Mouse (Mus musculus): ENCODE results near the gene Cdh4. TPM values are rescaled to one million over a fixed set of nuclear protein-coding genes. Genes with fewer than 3 reads are reported as not detected.

Cdh4 gene
- polyA plus RNA-seq, 1 experiment from 2014 or later: 29.8 TPM

DNA sequence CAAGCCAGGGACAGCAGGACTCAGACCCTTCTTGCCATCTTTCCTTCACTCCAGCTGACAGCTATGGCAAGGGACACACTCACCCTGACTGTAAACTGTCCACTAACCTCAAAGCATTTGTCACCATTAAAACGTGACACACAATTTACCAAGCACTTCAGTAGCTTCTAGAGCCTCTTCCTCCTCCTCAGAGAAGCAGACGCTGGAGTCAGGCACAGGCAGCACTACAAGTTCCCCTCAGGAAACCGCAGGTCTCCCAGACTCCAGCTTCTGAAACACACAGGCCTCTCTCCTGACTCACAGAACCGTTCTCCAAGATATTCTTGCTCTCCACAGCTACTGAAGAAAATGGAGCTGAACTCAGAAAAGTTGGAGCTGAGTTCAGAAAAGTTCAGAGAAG, 494.9 kb downstream of the Cdh4 start:
- 86% methylated on average over 4 of the region's 4 CpGs for WGBS
- Histone ChIP-seq H3K27me3 (ENCODE audit: control insufficient read depth, insufficient read depth, low read length) (no peaks in the 10 kb centered on the region), H3K9ac (replicated peaks; ENCODE audit: low read depth, low read length) (no peak overlapping the region), H3K4me3 (ENCODE audit: low read depth, low read length) (no peak overlapping the region), H3K36me3 (ENCODE audit: control insufficient read depth, insufficient read depth, low read length) (peaks cover 10% of the 10 kb centered on the region), H3K4me1 (ENCODE audit: control insufficient read depth, insufficient read depth, low read length) (no peaks in the 10 kb centered on the region), H3K9me3 (ENCODE audit: control insufficient read depth, low read length) (no peaks in the 10 kb centered on the region), H3K4me2 (ENCODE audit: low read depth, low read length) (no peak overlapping the region), H3K27ac (ENCODE audit: low read depth, low read length) (no peak overlapping the region)
- ATAC-seq (ENCODE audit: low read depth): no peak

- no peak overlapping the region for H3K4me3 ChIP-seq (ENCODE audit: low read depth, low read length)
- no peak for ATAC-seq (ENCODE audit: low read depth)
- WGBS: 85% methylated on average over 1 of the region's 1 CpGs
- H3K36me3 ChIP-seq (ENCODE audit: control insufficient read depth, insufficient read depth, low read length): no peaks in the 10 kb centered on the region
- no peak overlapping the region for H3K27ac ChIP-seq (ENCODE audit: low read depth, low read length)
- no peaks in the 10 kb centered on the region for H3K9me3 ChIP-seq (ENCODE audit: control insufficient read depth, low read length)
- H3K9ac ChIP-seq (replicated peaks; ENCODE audit: low read depth, low read length): no peak overlapping the region
- H3K4me1 ChIP-seq (ENCODE audit: control insufficient read depth, insufficient read depth, low read length): no peaks in the 10 kb centered on the region; the same call in 1 of the 2 replicates
- no peak overlapping the region for H3K4me2 ChIP-seq (ENCODE audit: low read depth, low read length)
- H3K27me3 ChIP-seq (ENCODE audit: control insufficient read depth, insufficient read depth, low read length): no peaks in the 10 kb centered on the region
Measured at GRCm38 (mm10) chr2:179941696-179942095, 499.5 kb downstream of the Cdh4 start.

DNA sequence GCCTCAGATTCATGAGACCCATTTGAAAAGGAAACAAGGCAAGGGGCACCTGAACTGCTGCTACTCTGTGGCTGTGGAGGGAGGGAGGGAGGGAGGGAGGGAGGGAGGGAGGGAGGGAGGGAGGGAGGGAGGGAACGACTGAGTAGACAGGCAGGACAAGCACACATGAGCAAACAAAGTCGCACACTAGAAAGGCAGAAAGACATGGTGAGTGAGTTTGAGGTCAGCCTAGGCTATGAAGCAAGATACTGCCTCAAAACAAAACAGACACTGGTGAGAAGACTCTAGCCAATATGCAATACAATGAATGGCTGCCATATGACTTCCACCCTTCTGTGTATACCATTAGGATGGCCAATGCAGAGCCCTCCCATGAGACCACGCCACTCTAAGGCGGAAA, 502.8 kb downstream of the Cdh4 start:
- no peaks in the 10 kb centered on the region for H3K36me3 ChIP-seq (ENCODE audit: control insufficient read depth, insufficient read depth, low read length)
- ATAC-seq (ENCODE audit: low read depth): no peak; the same call in 1 of the 2 replicates
- H3K27me3 ChIP-seq (ENCODE audit: control insufficient read depth, insufficient read depth, low read length): no peaks in the 10 kb centered on the region
- WGBS: 44% methylated on average over 4 of the region's 4 CpGs
- H3K4me2 ChIP-seq (ENCODE audit: low read depth, low read length): no peak overlapping the region
- H3K9me3 ChIP-seq (ENCODE audit: control insufficient read depth, low read length): no peaks in the 10 kb centered on the region
- no peak overlapping the region for H3K27ac ChIP-seq (ENCODE audit: low read depth, low read length)
- no peak overlapping the region for H3K9ac ChIP-seq (replicated peaks; ENCODE audit: low read depth, low read length)
- H3K4me1 ChIP-seq (ENCODE audit: control insufficient read depth, insufficient read depth, low read length): peaks cover 2% of the 10 kb centered on the region; the same call in 1 of the 2 replicates
- no peak overlapping the region for H3K4me3 ChIP-seq (ENCODE audit: low read depth, low read length)

GRCm38 (mm10) chr2:179946496-179946895, 504.3 kb downstream of the Cdh4 start:
- no peak for ATAC-seq (ENCODE audit: low read depth)
- Histone ChIP-seq H3K36me3 (ENCODE audit: control insufficient read depth, insufficient read depth, low read length) (no peaks in the 10 kb centered on the region), H3K4me3 (ENCODE audit: low read depth, low read length) (no peak overlapping the region), H3K27ac (ENCODE audit: low read depth, low read length) (no peak overlapping the region), H3K4me2 (ENCODE audit: low read depth, low read length) (no peak overlapping the region), H3K9me3 (ENCODE audit: control insufficient read depth, low read length) (no peaks in the 10 kb centered on the region), H3K9ac (replicated peaks; ENCODE audit: low read depth, low read length) (no peak overlapping the region), H3K27me3 (ENCODE audit: control insufficient read depth, insufficient read depth, low read length) (no peaks in the 10 kb centered on the region), H3K4me1 (ENCODE audit: control insufficient read depth, insufficient read depth, low read length) (peaks cover 2% of the 10 kb centered on the region; the same call in 1 of the 2 replicates)
- WGBS: 87% methylated on average over 6 of the region's 6 CpGs

DNA sequence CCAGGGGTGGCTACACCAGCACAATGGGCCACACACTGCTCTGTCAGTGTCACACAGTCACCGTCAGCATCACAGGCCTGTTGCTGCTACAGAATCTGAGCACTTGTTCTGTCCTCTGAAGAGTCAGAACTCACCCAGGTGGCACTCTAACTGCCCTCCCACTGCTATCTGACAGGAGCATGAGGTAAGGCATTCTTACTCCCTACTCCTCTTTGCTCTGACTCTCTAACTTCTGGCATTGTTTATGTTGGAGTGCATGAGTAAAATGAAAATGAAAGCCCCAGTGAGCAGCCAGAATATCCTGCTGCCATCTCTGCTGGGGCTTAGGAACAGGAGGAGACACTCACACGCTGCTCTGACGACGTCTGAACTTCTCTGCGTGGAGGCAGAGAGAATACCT, 505.4 kb downstream of the Cdh4 start:
- Histone ChIP-seq H3K9ac (replicated peaks; ENCODE audit: low read depth, low read length) (no peak overlapping the region), H3K4me2 (ENCODE audit: low read depth, low read length) (no peak overlapping the region), H3K36me3 (ENCODE audit: control insufficient read depth, insufficient read depth, low read length) (no peaks in the 10 kb centered on the region), H3K9me3 (ENCODE audit: control insufficient read depth, low read length) (no peaks in the 10 kb centered on the region), H3K4me3 (ENCODE audit: low read depth, low read length) (no peak overlapping the region), H3K27ac (ENCODE audit: low read depth, low read length) (no peak overlapping the region), H3K27me3 (ENCODE audit: control insufficient read depth, insufficient read depth, low read length) (no peaks in the 10 kb centered on the region), H3K4me1 (ENCODE audit: control insufficient read depth, insufficient read depth, low read length) (peaks cover 4% of the 10 kb centered on the region; the same call in 1 of the 2 replicates)
- 66% methylated on average over 5 of the region's 5 CpGs for WGBS
- ATAC-seq (ENCODE audit: low read depth): no peak

- no peak for ATAC-seq (ENCODE audit: low read depth)
Measured at GRCm38 (mm10) chr2:179948820-179949219, 506.6 kb downstream of the Cdh4 start.

More at GRCm38 (mm10) chr2:179948820-179949219, 506.6 kb downstream of the Cdh4 start:
- no peak overlapping the region for H3K27ac ChIP-seq (ENCODE audit: low read depth, low read length)
- no peak overlapping the region for H3K9ac ChIP-seq (replicated peaks; ENCODE audit: low read depth, low read length)
- H3K4me3 ChIP-seq (ENCODE audit: low read depth, low read length): no peak overlapping the region
- no peaks in the 10 kb centered on the region for H3K27me3 ChIP-seq (ENCODE audit: control insufficient read depth, insufficient read depth, low read length)
- no peaks in the 10 kb centered on the region for H3K36me3 ChIP-seq (ENCODE audit: control insufficient read depth, insufficient read depth, low read length)
- peaks cover 4% of the 10 kb centered on the region; the same call in 1 of the 2 replicates for H3K4me1 ChIP-seq (ENCODE audit: control insufficient read depth, insufficient read depth, low read length)
- WGBS: 79% methylated on average over 5 of the region's 5 CpGs
- H3K4me2 ChIP-seq (ENCODE audit: low read depth, low read length): no peak overlapping the region
- no peaks in the 10 kb centered on the region for H3K9me3 ChIP-seq (ENCODE audit: control insufficient read depth, low read length)
